Mouse (Mus musculus) left cerebral cortex, postnatal 4 days (tissue): ENCODE data around the gene Taok3. TPM values are rescaled to one million over a fixed set of nuclear protein-coding genes. Genes with fewer than 3 reads are reported as not detected.

Experiments used
- DNase-seq: peaks from one replicate; pipeline ENCODE4 v3.0.0-alpha.2; 2022
- intact Hi-C: fragments of 180-260 bp; cut with DNase I; formaldehyde crosslinking; loops from one replicate; pipeline ENCODE4 v1.15.1; 2025
- total RNA-seq, 2 experiments: library from RNA; stranded (reverse); gene quantifications; 2 replicates each; pipeline ENCODE4 v1.2.3; 2021

Gene Taok3
- total RNA-seq, 2 experiments from 2014 or later = 80.6 to 85.3 TPM

DNA sequence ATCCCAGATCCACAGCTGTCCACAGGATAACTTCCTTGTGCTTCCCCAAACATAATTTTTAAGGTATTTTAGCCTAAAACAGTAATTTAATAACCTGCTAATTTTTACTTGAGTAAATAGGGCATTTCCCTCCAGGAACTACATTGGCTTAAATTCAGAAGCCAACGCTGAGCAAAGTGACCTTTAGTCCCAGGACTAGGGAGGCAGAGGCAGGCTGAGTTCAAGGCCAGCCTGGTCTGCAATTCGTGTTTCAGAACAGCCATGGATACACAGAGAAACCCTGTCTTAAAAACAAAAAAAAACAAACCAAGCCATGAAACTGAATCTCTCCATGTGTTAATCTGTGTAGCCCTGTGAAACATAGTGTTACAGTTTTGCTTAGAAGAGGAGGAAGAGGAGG, 3.3 kb upstream of the Taok3 start:
- DNase-seq = no peak

DNA sequence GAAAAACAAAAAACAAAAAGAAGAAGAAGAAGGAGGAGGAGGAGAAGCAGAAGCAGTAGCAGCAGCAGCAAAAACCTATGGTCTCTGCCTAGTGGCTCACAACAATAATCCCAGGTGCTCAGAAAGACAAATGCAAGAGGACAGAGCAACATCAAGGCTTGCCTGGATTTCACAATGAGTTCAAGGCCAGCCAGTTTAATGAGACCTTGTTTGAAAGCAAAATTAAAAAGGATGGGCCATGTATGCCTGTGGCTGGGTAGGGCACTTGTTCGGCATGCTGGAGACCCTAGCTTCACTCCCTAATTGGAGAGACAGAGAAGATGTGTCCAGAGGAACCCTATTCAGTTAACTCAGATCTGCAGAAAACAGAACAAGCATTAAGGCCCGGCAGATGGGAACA, 2.7 kb upstream of the Taok3 start:
- intact Hi-C loops = loop anchor here (5.0 kb wide), 1 partner anchor 125 kb away; no protein-coding TSS in a partner anchor
- DNase-seq = no peak

More for the DNA sequence above, 3.3 kb upstream of the Taok3 start:
- intact Hi-C loops = loop anchor here (5.0 kb wide), 1 partner anchor 126 kb away; no protein-coding TSS in a partner anchor

DNA sequence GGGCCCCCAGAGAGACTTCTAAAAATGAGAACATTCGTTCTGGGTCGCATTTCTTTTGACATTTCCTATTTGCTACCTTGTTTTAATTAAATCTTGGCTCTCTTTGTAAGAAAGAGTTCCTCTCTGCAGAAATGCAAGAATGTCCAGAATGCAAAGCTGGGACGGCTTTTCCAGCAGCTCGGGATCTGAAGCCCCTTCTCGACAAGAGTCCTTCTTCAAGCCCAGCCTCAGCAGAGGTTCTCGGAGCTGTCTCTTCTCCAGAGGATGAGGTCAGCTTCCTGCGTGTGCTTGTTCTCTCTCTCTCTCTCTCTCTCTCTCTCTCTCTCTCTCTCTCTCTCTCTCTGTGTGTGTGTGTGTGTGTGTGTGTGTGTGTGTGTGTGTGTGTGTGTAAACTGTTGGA, 2.2 kb upstream of the Taok3 start:
- no peak for DNase-seq
- intact Hi-C loops = loop anchor here (5.0 kb wide), 1 partner anchor 125 kb away; no protein-coding TSS in a partner anchor

DNA sequence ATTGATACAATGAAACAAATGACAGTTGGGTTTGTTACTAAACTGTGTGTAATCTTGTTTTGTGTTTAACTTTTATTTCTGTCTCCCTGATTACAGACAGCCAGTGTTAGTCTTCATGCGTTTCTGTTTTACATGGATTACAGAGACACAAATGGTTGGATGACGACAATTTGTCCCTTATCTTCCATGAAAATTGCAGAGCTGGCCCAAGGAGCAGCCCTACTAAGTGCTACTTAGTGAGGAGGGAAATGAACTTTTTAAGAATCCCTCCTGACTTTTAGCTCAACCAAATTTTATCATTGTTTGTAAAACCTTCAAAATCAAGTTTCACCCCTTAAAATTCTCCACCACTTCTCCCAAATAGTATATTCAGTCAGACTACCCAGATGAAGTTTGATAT, 1.7 kb upstream of the Taok3 start:
- no peak for DNase-seq
- intact Hi-C loops = loop anchor here (5.0 kb wide), 1 partner anchor 124 kb away; no protein-coding TSS in a partner anchor

DNA sequence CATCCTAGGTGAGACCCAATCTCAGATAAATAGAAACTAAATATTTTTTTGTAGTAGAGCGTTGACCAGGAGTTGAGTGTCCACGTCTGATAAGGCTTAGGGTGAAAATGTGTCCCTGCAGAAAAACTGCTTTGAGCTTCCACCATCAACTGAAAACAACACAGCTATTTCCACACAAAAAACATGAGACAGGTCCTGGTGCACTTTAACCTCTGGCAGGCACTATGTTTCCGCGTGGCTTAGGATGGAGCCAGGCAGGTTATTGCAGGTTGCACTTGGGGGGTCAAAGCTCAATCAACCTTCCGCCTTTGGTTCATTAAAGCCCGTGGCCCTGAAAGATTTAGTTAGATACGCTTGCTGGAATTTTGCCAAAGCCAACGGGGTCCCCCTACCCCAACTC, 1.1 kb upstream of the Taok3 start:
- DNase-seq = no peak
- intact Hi-C loops = loop anchor here (5.0 kb wide), 1 partner anchor 123 kb away; no protein-coding TSS in a partner anchor

DNA sequence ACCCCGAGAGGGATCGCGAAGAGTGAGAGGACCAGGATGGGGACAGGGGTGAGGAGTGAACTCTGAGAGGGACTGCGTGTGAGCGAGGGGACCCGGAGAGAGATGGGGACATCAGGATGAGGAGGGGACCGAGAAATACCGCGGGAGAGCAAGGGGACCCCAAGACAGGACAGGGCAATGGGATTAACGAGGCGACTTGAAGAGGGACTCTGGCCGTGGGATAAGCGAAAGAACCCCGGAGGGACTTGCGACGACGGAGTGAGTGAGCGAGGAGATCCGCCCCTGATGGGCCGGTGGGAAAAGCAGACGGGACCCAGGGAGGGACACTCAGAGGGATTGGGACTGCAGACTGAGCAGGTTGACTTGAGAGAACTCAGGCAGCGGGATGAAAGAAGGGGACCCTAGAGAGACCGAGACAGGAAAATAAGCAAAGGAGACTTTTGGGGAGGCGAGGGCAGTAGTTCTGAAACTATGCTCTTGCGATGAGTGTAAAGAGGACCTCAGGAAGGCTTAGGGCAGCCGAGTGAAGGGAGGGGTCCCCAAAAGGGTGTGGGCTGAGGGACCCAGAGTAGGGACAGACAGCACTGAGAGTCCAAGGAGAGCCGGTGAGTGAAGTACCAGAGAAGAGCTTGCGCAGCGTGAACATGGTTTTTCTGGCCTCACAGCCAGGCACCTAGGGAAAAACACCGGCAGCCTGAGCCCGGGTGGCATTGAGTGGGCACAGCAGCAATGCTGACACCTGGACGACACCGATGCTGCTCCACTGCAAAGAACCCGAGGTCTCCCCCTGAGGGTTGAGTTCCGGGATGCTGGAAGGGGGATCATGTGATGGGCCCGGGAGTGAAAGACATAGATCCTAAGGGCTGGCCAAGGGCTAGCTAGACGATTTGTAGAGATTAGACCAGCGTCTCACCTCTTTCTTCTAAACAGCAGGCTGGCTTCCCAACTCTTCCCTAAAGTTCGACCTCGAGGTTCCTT, 849 bp downstream of the Taok3 start:
- DNase-seq = no peak
- intact Hi-C loops = no loop called here

DNA sequence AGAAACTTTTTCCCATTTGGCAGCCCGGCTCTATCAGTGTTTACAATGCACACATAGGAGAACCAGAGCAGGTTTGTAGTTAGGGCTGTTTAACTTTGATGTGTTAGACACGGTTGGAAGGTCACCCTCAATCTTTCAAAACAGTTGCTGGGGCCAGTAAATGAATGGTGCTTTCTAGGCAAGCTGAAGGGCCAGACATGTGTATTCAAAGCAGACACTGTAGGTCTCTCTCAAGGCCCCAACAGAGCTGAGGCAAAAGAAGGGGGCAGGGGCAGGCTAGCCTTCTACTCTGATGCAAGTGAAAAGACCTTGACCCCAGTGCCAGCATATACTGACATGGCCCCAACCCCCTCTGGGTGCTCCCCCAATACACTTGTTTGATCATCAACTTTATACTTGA, 1.7 kb downstream of the Taok3 start:
- intact Hi-C loops = no loop called here
- no peak for DNase-seq

DNA sequence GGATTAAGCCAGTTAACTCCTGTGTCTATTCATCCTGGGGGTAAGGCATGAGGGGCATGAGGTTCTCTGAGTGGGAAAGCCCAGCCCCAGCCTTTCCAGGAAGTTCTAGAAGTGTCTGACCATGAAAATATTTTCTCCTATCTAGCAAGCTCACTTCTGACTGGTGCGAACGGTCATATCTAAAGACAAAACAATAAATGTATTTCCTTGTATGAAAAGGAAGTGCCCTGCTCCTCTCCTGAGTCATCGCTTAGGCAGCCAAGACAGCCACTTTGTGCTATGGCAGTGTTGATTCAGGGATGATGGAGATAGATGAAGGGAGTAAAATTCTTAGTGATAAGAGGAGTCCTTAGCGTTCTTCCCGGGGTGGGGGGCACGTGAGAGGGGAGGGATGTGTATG, 3.2 kb downstream of the Taok3 start:
- intact Hi-C loops = no loop called here
- DNase-seq = no peak

DNA sequence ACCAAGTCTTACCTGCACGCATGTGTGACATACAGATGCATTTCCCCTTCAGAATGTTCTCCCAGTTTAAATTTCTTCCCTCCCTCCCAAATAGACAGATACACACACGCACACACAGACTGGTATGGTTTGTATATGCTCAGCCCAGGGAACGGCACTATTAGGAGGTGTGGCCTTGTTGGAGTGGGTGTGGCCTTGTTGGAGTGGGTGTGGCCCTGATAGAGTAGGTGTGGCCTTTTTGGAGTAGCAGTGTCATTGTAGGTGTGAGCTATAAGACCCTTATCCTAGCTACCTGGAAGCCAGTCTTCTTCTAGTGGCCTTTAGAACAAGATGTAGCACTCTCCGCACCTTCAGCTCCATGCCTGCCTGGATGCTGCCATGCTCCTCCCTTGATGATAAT, 3.9 kb downstream of the Taok3 start:
- intact Hi-C loops = no loop called here
- no peak for DNase-seq

DNA sequence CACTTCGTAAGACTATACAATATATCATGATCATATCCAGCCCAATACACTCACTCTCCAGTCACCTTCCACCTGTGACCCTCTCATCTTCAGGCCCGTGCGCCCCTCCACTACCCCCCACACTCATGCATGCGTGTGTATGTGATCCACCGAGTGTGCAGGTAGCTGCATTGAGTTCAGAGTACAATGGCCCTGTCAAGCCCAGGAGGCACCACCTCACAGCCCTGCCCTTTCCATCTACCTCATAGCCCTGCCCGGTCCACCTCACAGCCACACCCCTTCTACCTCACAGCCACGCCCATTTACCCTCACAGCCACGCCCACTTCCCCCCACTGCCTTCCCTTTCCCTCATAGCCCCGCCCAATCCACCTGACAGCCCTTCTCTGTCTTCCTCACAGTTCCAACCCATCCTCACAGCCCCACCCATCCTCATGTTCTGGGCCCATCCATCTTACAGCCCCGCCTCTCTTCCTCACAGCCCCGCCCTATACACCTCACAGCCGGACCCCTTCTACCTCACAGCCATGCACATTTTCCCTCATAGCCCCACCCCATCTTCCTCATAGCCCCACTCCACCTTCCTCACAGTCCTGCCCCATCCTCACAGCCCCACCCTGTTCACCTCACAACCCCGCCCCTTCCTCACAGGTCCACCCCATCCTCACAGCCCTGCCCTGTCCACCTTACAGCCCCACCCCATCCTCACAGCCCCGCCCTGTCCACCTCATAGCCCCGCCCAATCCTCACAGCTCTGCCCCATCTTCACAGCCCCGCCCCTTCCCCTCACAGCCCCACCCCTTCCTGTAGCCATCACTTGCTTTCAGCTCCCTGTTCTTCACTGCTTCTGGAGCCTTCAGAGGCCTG, 5.8 kb downstream of the Taok3 start:
- no peak for DNase-seq
- intact Hi-C loops = no loop called here

DNA sequence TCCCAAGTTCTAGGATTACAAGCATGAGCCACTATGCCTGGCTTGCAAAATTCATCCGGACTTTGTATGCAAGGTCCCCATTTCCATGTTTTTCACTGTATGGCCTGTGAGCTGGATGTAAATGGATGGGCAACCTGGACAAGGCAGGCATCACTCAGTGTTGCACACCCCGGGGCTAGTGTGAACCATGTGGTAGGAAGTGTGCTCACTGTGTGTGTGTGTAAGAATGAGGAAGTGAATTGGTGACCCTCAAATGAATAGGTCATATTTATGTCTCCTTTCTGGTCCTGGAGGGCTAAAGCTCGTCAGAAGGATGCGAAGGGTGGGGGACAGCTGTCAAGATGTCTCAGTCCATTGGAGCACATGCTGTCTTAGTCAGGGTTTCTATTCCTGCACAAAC, 7.1 kb downstream of the Taok3 start:
- no peak for DNase-seq
- intact Hi-C loops = no loop called here

DNA sequence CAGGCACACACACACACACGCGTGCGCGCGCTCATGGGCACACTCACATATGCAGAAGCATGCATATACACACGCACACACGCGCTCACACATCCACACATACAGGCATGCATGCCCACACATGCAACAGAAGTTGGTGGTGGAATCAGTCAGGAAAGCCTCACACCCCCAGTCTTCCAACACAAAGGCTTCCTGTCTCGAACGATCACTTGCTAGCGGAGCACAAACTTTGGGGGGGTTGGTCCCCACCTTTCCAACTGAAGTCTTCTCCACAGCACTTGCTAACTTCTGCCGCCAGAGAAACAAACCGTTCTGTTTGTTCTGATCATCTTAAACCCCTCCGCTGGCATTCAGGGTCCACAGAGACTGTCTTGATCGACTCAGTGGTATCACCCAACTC, 10.8 kb downstream of the Taok3 start:
- intact Hi-C loops = no loop called here

DNA sequence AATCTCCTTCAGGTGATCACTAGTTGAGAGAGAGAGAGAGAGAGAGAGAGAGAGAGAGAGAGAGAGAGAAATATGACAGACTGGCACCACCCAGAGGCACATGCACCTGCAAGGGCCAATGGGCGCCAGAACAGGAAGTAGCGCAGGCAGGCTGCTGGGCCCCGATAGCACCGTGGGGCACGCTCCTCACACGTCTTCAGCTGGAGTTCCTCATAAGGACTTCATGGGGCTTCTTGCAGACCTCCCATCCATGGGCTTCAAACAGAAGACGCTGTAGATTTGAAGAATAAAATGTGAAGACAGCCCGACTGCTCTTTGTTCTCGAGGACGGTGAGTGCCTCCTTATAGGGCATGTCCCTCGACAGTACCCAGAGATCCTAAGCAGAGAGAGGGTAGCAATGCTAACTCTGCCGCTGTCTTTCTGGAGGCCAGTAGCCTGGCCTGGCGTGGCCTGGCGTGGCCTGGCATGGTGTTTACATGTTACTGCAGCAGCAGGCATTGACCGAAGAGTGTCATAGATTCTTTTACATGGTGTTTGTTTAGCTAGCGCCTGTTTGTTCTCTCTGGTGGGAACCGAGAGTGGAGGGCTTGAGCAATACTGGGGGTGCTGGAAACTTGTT, 13.6 kb downstream of the Taok3 start:
- no peak for DNase-seq
- intact Hi-C loops = no loop called here

More for the DNA sequence above, 10.8 kb downstream of the Taok3 start:
- DNase-seq = no peak

DNA sequence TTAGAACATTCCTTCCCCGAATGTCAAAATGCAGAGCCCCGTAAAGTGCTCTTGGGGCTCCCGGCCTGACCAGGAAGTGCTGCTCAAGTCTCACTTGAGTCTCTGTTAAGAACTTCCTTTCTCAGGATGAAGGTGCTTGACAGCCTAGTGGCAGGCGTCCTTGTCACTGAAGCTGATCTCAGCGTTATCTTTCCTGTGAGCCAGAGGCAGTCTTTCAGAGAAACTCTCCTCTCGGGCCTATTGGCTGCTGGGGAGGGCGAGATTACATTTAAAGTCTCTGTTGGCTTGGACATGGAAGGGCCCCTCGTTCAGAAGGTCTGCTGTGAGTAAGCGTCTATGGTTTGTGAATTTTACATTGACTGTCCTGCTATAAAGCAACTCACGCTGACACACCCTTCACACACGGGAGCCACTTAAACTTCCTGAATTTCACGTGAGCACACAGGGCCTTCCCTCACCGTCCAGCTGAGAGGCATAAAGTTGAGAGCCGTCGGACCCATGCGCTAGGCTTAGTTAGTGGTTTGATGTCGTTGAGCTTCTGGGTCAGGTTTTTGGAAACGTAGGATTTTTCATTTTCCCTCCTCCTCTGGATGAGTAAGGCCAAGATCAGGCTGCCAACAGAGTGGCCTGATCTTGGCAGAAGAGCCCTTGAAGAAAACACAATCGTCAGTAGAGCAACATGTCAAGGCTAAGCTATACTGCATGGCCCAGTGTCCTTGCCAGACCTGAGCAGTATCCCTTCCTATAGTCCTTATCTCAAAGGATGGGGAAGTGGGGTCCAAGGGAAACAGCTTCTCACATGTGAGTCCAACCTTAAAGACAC, 14.3 kb downstream of the Taok3 start:
- DNase-seq = no peak
- intact Hi-C loops = no loop called here

DNA sequence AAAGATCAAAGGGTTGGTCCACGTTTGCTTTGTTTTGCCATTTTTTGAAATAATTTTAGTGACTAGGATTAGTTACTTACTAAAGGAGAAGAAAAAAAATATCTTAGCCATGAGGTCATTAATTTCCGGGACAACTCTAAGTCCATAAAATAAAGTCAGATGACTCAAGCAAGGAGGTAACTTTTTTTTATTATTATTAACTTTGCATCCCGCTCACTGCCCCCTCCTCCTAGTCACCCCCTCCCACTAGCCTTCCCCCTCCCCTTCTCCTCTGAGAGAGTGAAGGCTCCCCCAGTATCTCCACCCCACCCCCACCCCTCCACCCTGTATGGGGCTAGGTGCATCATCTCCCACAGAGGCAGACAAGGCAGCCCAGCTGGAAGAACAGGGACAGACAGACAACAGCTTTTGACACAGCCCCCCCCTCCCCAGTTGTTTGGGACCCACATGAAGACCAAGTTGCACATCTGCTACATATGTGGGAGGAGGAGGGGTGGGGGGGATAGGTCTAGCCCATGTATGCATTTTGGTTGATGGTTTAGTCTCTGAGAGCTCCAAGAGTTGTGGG, 15.0 kb downstream of the Taok3 start:
- DNase-seq = no peak
- intact Hi-C loops = no loop called here

DNA sequence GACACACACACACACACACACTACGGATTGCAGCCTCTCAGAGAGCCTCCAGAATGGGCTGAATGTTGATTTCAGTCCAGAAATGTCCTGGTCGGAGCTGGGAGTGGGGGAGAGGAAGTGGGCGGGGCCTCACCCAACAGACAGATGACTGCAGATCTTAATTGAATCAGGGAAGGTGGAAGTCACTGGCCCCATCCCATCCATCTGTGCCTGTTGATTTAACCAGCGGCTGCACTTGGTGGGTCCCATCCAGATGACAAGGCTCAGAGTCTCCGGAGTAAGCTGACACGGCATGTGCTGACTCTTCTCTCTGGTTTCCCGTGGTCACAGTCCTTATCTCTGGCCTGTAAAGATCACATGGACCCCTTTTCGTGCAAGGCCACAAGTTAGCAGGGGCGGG, 15.9 kb downstream of the Taok3 start:
- DNase-seq = peak; percentile 55
- intact Hi-C loops = no loop called here

DNA sequence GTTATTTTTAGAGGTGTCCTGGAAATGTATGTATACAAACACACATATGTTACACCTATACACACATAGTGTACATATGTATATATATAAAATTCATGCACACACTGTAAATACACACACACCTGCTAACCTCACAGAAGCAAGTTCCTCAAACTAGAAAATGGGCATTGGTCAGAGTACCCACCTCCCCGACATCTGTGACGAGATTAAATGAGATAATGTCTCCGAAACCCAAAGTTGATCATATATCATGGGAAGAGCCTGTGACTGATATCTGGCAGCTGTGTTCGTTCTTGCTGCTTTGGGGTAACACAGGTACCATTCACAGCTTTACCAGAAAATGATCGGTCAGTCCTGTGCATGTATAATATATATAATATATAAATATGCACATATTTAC, 16.6 kb downstream of the Taok3 start:
- DNase-seq = no peak
- intact Hi-C loops = no loop called here

DNA sequence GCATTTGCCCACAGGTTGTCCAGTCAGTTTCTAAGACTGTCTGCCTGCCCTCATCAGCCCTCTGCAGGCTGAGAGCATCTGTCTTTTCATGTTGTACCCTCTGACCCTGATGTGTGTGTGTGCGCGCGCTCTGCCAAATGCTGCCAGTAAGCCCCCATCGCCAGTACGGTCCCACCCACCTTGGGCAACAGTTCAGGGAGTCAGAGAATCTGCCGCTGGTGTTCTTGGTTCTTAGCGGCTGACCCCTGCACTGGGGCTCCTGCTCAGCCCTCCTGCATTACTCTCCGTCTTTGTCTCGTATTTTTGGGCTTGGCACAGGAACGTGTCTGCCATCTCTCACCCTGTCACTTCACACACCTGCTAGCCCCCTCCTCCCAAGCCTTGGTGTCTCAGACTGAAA, 17.1 kb downstream of the Taok3 start:
- intact Hi-C loops = no loop called here
- DNase-seq = peak; percentile 23

DNA sequence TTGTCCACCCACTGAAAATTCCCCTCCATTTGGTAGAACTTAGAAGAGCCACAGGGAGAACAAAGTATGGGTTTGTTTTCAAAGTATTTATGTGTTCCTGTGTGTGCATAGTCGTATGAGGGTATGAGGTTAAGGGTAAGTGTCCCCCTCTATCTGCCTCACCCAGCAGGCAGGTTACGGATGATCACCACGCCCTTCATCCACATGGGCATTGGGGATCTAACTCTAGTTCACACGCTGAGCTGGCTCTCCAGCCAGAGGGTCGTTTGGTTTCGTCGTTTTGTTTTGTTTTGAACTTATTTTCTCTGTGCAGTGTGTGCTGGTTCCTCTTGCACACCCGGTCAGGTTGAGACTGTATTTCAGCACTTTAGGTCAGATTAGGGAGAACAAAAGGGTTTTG, 17.7 kb downstream of the Taok3 start:
- intact Hi-C loops = no loop called here
- no peak for DNase-seq
